Mouse (Mus musculus) cortical plate, adult 2 months (tissue): ENCODE results near the gene Sdk1.

Experiments used
- CTCF ChIP-seq: fragments of 200-500 bp; IDR thresholded peaks from 2 replicates; pipeline ENCODE4 v1.5.1; 2011; ENCODE audit warnings: mild to moderate bottlenecking, control low read depth, low read length; ENCODE audit not compliant: insufficient read depth; ENCODE audit errors: extremely low read depth
- POLR2A ChIP-seq: fragments of 200-500 bp; IDR thresholded peaks from 2 replicates; pipeline ENCODE4 v1.6.1; 2011; ENCODE audit warnings: mild to moderate bottlenecking, low read length, control low read depth; ENCODE audit not compliant: insufficient read depth; ENCODE audit errors: extremely low read depth

DNA sequence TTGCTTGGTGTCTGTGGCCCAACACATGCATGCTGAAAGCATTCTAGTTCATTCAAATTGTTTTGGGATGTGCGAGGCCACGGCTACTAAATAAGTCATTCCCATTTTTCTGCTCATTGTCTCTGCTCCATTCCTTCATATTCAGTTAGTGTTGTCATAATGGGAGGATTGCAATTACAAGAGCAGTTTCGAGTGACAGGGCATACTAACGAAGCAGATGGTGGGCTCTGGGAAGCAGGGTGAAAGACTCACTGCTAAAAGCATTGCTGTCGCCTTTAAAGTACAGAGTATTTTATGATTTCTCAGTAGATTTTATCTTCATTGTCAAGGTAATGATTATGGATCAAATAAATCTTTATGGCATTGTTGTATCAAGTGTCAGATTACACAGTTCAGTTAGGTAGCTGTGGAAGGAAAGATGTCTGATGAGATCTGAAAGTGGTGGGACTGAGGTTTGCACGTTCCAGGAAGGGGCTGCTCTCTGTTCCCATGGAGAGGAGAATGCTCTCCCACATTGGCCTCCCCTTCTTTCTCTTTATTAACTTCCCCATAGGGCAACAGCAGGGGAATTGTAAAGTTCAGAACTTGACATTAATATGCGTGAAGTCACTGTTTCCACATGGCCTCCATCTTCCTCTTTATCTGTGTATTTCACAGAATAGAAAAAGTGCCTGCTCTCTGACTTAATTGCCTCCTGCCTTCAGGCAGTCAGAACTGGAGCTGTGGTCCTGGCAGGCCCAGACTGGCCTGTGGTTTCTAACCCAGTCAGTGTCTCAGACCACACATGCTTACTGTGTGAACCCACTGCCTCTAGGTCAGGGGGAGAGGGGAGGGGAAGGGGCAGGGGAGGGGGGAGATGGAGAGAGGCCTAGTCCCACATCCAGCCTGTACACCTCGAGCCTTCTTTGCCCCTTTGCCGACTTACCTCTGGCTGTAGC, 138.8 kb downstream of the Sdk1 start:
- TF ChIP-seq CTCF, result no peak
- no peak for TF ChIP-seq POLR2A
